Mouse (Mus musculus) limb, embryonic 13.5 days (tissue): ENCODE measurements around the gene Acad9. TPM values are rescaled to one million over a fixed set of nuclear protein-coding genes. Genes with fewer than 3 reads are reported as not detected.

Source experiments
- ATAC-seq: fragments of 200-750 bp; cut with Nextera tagmentation; 2 replicates; pipeline ENCODE4 v1.8.0; 2017; ENCODE audit warnings: low read depth, moderate number of reproducible peaks, moderate TSS enrichment; ENCODE audit not compliant: low FRiP score
- H3K27ac ChIP-seq: fragments of 300-500 bp; sonication (generic); 2 replicates; pipeline ENCODE4 v1.5.1; 2015; ENCODE audit warnings: inconsistent platforms, mild to moderate bottlenecking, moderate library complexity
- H3K27me3 ChIP-seq: fragments of 300-500 bp; sonication (generic); 2 replicates; pipeline ENCODE4 v1.6.1; 2015; ENCODE audit warnings: mild to moderate bottlenecking, inconsistent platforms
- H3K36me3 ChIP-seq: fragments of 300-500 bp; sonication (generic); 2 replicates; pipeline ENCODE4 v1.6.1; 2015; ENCODE audit warnings: inconsistent platforms, mild to moderate bottlenecking, moderate library complexity
- H3K4me1 ChIP-seq: fragments of 300-500 bp; sonication (generic); 2 replicates; pipeline ENCODE4 v1.6.1; 2015; ENCODE audit warnings: inconsistent platforms
- H3K4me2 ChIP-seq: fragments of 300-500 bp; sonication (generic); replicated peaks from 2 replicates; pipeline ENCODE4 v1.6.1; 2015; ENCODE audit warnings: inconsistent platforms, mild to moderate bottlenecking, moderate library complexity
- H3K4me3 ChIP-seq: fragments of 300-500 bp; sonication (generic); 2 replicates; pipeline ENCODE4 v1.5.1; 2015; ENCODE audit warnings: moderate library complexity, mild to moderate bottlenecking, inconsistent platforms
- H3K9ac ChIP-seq: fragments of 300-500 bp; sonication (generic); 2 replicates; pipeline ENCODE4 v1.6.1; 2015; ENCODE audit warnings: mild to moderate bottlenecking, inconsistent platforms
- H3K9me3 ChIP-seq: fragments of 300-500 bp; sonication (generic); 2 replicates; pipeline ENCODE4 v1.6.1; 2016; ENCODE audit warnings: inconsistent platforms
- WGBS: fragments of 180-500 bp; shearing (Covaris S2); methylation state at CpG from one replicate; pipeline ENCODE4 v1.1.7; 2015; 5-methylcytosine and 5-hydroxymethylcytosine counted together
- polyA plus RNA-seq: library from polyadenylated mRNA; unstranded; fragments of >200 nt; fragmentation: Nextera tagmentation; extraction: Ambion mirVana; gene quantifications from 2 replicates; pipeline ENCODE4 v1.2.1, GENCODE M21; 2015

Acad9 gene
- polyA plus RNA-seq, 1 experiment from 2014 or later = 95.3 TPM

DNA sequence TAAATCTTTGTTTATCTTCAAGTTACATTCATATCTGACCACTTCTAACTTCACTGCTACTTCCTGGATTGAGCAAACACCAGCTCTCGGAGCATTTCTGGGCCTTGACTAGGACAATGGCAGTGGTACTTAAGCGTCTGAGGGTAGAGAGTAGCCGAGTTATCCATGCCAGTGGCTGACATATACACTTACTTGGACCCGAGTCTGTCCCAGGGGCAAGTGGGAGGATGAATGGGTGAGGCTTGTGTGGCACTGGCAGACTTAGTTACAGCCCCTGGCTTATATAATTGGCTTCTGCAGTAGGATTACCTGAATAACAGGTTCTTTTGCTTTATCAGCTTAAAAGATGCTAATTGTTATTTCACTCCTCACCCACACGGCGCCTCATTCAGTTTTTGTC lies 2.0 kb downstream of the Acad9 start:
- WGBS = 86% methylated on average over 6 of the region's 6 CpGs
- 0 out of 2 replicates have a peak overlapping the region, but pooled peaks have one; percentile 84 for H3K4me2 ChIP-seq
- H3K27me3 ChIP-seq = peaks cover 11% of the 10 kb centered on the region
- H3K36me3 ChIP-seq = peaks cover 21% of the 10 kb centered on the region
- no peak overlapping the region for H3K4me3 ChIP-seq
- H3K9ac ChIP-seq = no peak overlapping the region
- H3K9me3 ChIP-seq = no peaks in the 10 kb centered on the region; the same call in 1 of the 2 replicates
- H3K27ac ChIP-seq = no peak overlapping the region
- H3K4me1 ChIP-seq = peaks cover 20% of the 10 kb centered on the region
- ATAC-seq = no peak

DNA sequence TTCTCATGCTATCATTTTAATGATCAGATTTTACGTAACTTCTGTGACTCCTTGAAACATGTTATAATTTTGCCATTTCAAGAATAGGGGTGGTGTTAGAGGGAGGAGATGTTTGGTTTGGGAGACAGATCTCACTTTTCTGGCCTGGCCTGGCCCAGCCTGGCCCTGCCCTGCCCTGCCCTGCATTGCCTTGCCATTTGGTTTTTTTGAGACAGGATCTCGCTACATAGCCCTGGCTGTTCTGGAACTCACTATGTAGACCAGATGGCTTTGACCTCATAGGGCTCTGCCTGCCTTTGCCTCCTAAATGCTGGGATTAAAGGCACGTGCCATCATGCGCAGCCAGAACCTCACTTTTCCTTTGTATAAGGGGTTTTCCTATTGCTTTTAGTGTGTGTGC lies 4.7 kb downstream of the Acad9 start:
- peaks cover 42% of the 10 kb centered on the region for H3K36me3 ChIP-seq
- no peak overlapping the region for H3K4me2 ChIP-seq
- WGBS = 94% methylated on average over 4 of the region's 4 CpGs
- H3K4me3 ChIP-seq = no peak overlapping the region
- no peak overlapping the region for H3K27ac ChIP-seq
- H3K9ac ChIP-seq = no peak overlapping the region
- H3K27me3 ChIP-seq = no peaks in the 10 kb centered on the region
- ATAC-seq = no peak
- no peaks in the 10 kb centered on the region for H3K9me3 ChIP-seq
- peaks cover 18% of the 10 kb centered on the region for H3K4me1 ChIP-seq

DNA sequence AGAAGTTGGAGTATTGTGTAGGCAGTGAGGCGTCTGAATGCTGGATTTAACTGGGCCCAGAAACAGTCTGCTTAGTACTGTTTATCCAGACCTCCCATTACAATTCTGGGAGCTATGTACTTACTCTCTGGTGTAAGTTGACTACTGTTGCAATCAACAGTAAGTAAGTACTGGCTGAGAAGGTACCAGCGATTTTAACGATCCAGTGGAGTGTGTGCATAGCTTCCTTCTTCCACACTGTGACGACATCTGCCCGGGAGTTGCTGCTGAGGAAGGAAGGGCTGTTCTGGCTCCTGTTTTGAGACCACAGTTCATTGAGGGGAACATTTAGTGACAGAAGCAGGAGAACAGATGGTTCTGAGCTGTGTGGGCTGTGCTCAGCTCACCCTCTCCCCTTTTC lies 5.3 kb downstream of the Acad9 start:
- ATAC-seq = no peak
- Histone ChIP-seq H3K27ac (no peak overlapping the region), H3K36me3 (peaks cover 48% of the 10 kb centered on the region), H3K4me1 (peaks cover 18% of the 10 kb centered on the region), H3K4me3 (no peak overlapping the region), H3K9me3 (no peaks in the 10 kb centered on the region), H3K4me2 (no peak overlapping the region), H3K27me3 (no peaks in the 10 kb centered on the region), H3K9ac (no peak overlapping the region)
- 85% methylated on average over 5 of the region's 5 CpGs for WGBS

DNA sequence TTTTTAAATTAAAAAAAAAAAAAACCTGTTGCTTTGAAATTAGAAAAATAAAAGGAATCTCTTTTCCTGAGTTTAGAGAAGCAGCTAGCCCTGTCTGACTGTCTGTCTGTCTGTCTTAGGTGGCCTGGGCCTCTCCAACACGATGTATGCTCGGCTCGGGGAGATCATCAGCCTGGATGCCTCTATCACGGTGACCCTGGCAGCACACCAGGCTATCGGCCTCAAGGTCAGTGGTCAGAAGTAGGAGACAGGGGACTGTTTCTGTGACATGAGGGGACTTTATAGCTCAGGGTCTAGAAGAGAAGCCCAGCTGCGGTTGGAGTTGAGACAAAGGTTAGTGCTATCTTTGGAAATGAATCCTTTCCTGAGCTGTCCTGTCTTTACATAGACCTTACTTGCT lies 8.5 kb downstream of the Acad9 start:
- no peak overlapping the region for H3K4me3 ChIP-seq
- no peaks in the 10 kb centered on the region for H3K4me1 ChIP-seq
- H3K27me3 ChIP-seq = no peaks in the 10 kb centered on the region
- no peak overlapping the region for H3K27ac ChIP-seq
- WGBS = 94% methylated on average over 6 of the region's 6 CpGs
- no peak overlapping the region for H3K9ac ChIP-seq
- no peak overlapping the region for H3K4me2 ChIP-seq
- no peak for ATAC-seq
- H3K36me3 ChIP-seq = peaks cover 77% of the 10 kb centered on the region
- no peaks in the 10 kb centered on the region for H3K9me3 ChIP-seq

DNA sequence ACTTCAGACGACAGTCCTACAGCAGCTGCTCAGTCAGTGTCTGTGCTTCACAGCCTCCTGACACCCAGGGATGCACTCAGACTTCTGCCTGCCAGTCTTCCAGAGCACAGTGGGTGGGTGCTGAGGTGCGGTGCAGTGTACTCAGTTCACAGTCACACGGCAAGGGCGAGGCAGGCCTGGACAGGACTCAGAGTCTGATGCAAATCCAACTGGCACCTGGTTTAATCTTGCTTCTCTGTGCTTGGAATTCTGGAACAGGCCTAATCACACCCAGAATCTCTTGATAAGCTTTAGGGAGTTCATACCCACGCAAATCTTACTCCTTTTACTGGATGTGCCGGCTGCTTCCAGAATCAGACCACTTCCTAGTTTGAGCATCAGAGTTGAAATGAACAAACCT lies 9.7 kb downstream of the Acad9 start:
- Histone ChIP-seq H3K9ac (no peak overlapping the region), H3K9me3 (no peaks in the 10 kb centered on the region), H3K27me3 (no peaks in the 10 kb centered on the region), H3K27ac (no peak overlapping the region), H3K36me3 (peaks cover 81% of the 10 kb centered on the region), H3K4me2 (no peak overlapping the region), H3K4me1 (no peaks in the 10 kb centered on the region), H3K4me3 (no peak overlapping the region)
- no peak for ATAC-seq
- WGBS = 92% methylated on average over 6 of the region's 6 CpGs

DNA sequence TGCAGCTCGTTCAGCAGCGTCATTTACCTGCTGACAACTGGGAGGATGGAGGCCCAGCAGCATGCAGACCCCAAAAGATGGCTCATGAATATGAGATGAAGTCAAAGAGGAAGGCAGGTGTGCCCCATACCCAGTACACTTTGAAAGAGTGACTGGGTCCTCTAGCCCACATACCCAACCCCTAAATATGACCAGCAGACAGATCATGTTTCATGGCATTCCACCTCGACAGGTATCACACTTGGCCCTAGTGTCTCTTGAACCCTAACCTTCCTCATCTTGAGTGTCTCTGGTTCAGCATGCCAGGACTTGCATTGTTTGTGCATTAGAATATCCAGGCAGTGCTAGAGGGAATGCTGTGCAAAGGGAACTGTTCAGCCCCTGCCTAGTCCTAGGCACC lies 11.6 kb downstream of the Acad9 start:
- H3K27me3 ChIP-seq = no peaks in the 10 kb centered on the region
- no peak overlapping the region for H3K9ac ChIP-seq
- H3K4me3 ChIP-seq = no peak overlapping the region
- H3K9me3 ChIP-seq = no peaks in the 10 kb centered on the region
- H3K36me3 ChIP-seq = peaks cover 90% of the 10 kb centered on the region
- WGBS = 82% methylated on average over 3 of the region's 3 CpGs
- H3K27ac ChIP-seq = no peak overlapping the region
- no peak overlapping the region for H3K4me2 ChIP-seq
- H3K4me1 ChIP-seq = no peaks in the 10 kb centered on the region
- no peak for ATAC-seq

DNA sequence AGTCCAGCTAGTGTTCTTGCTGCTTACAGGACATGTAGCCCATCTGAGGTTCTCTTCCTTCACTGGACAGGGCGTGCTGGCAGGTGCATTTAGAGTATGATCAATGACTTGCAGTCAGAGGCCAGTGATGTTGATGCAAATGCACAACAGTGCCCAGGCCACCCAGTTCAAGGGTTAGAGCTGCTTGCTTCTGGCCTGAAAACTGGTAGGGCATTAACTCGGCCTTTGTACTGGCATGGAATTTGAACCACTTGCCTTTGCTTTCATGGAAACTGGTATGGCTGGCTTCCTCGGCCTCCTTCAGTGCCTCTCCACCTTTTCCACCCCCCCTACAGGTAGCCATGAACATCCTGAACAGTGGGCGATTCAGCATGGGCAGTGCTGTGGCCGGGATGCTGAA lies 14.1 kb downstream of the Acad9 start:
- H3K9me3 ChIP-seq = no peaks in the 10 kb centered on the region
- no peak overlapping the region for H3K4me3 ChIP-seq
- no peak overlapping the region for H3K4me2 ChIP-seq
- peaks cover 95% of the 10 kb centered on the region for H3K36me3 ChIP-seq
- ATAC-seq = no peak
- no peak overlapping the region for H3K27ac ChIP-seq
- no peaks in the 10 kb centered on the region for H3K27me3 ChIP-seq
- no peaks in the 10 kb centered on the region for H3K4me1 ChIP-seq
- 90% methylated on average over 5 of the region's 5 CpGs for WGBS
- H3K9ac ChIP-seq = no peak overlapping the region

DNA sequence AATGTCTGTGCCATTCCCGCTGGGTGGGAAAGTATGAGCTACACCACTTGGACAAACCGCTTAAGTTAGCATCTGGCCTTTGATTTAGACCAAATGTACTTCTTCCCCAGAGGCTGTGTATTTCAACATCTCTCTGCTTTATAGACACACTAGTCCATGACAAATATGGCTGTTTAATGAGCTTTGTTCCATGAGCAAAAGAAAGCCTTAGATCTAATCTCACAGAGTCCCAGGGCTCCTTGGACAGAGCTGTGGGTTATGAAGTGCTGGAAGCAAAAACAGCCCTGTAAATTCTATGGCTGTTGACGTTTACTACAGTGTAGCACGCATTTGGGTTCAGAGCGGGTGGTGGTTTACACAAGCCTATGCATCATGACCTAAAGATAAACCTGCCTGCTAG lies 15.0 kb downstream of the Acad9 start:
- Histone ChIP-seq H3K9me3 (no peaks in the 10 kb centered on the region), H3K27ac (no peak overlapping the region), H3K36me3 (peaks cover 95% of the 10 kb centered on the region), H3K4me1 (no peaks in the 10 kb centered on the region), H3K27me3 (no peaks in the 10 kb centered on the region), H3K4me2 (no peak overlapping the region), H3K9ac (no peak overlapping the region), H3K4me3 (no peak overlapping the region)
- ATAC-seq = no peak
- WGBS = 91% methylated on average over 5 of the region's 5 CpGs

DNA sequence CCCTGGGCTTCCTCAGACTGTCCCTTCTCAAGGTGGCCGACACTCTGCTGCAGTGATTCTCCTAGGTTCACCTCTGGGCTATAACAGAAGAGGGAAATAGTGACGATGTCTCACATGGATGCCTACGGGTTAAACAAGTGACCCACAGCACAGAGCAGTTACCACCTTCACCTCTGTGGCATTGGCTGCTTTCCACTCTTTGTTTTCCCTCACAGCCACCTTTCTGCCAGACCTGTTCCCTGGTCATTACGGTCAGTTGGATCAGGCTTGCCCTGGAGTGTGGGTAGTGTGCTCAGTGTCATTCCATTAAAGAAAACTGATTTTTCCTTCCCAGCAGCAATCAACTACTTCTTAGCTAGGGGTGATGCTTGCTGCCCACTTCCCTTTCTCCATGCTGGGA lies 17.1 kb downstream of the Acad9 start:
- Histone ChIP-seq H3K27ac (no peak overlapping the region), H3K27me3 (no peaks in the 10 kb centered on the region), H3K4me3 (no peak overlapping the region), H3K9me3 (no peaks in the 10 kb centered on the region), H3K4me1 (no peaks in the 10 kb centered on the region), H3K36me3 (peaks cover 96% of the 10 kb centered on the region), H3K4me2 (no peak overlapping the region), H3K9ac (no peak overlapping the region)
- WGBS = 97% methylated on average over 4 of the region's 4 CpGs
- ATAC-seq = no peak

DNA sequence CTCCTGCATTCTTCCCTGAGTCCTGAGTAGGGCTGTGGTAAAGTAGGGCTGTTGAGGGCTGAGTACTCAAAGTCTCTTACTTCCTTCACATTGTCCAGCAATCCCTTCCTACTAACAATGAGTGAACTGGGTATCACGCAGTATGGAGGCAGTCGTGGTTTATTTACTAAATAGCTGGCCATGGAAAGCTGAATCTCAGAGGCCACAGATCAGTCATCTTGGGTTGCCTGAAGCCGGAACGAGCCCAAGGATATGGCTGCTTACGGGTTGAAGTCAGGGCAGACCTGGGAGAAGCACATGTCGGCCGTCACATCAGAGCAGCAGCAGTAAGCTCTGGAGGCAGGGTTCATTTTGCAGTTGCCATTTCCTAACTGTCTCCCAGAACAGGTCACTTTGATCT lies 17.6 kb downstream of the Acad9 start:
- no peak overlapping the region for H3K4me2 ChIP-seq
- H3K36me3 ChIP-seq = peaks cover 96% of the 10 kb centered on the region
- WGBS = 94% methylated on average over 7 of the region's 7 CpGs
- H3K9me3 ChIP-seq = no peaks in the 10 kb centered on the region
- no peak for ATAC-seq
- no peak overlapping the region for H3K9ac ChIP-seq
- no peak overlapping the region for H3K27ac ChIP-seq
- no peaks in the 10 kb centered on the region for H3K27me3 ChIP-seq
- H3K4me3 ChIP-seq = no peak overlapping the region
- H3K4me1 ChIP-seq = no peaks in the 10 kb centered on the region

DNA sequence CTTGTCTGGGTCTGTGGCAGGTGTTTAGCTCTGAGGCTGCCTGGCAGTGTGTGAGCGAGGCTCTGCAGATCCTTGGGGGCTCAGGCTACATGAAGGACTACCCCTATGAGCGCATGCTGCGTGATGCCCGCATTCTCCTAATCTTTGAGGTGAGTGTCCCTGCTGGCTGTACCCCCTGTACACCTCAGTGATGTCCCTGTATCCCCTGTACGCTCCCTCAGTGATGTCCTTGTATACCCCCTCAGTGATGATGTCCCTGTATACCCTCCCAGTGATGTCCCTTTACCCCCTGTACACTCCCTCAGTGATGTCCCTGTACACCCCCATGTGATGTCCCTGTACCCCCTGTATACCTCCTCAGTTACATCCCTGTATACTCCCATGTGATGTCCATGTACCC lies 19.6 kb downstream of the Acad9 start:
- Histone ChIP-seq H3K4me3 (no peak overlapping the region), H3K27ac (no peak overlapping the region), H3K4me2 (no peak overlapping the region), H3K27me3 (no peaks in the 10 kb centered on the region), H3K9me3 (no peaks in the 10 kb centered on the region), H3K9ac (no peak overlapping the region), H3K4me1 (no peaks in the 10 kb centered on the region), H3K36me3 (peaks cover 96% of the 10 kb centered on the region)
- ATAC-seq = no peak
- 95% methylated on average over 5 of the region's 5 CpGs for WGBS

DNA sequence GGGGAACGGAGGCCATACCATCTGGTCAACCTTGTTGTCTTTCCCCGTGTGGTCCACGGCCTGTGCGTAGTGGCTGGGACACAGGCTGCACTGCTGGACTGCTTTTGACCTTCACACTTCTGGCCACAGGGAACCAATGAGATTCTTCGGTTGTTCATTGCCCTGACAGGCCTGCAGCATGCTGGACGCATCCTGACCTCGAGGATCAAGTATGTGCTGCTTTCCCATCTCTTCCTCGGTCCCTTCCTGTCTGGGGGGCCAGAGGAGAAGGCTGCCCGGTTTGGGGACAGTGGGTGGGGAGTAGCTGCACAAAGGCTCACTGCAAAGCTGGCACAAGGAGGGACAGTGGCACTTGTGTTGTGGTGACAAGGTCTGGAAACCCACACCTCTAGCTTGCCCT lies 21.8 kb downstream of the Acad9 start:
- 91% methylated on average over 9 of the region's 9 CpGs for WGBS

DNA sequence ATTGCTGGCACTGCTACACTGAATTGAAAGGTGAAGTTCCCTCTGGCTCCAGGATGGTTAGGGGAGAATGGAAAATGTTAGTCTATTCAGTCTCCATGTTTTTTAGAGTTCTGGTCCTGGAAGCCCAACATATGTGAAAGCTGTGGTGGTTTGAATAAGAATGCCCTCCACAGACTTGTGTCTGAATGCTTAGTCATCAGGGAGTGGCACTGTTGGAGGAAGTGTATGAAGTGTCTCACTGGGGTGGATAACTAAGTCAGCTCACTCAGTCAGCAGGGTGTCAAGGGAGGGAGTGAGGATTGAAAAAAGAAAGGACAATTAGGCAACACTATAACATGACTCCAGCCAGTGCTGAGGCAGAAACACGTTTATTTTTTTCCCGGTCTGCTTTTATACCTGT lies 29.6 kb downstream of the Acad9 start:
- H3K27me3 ChIP-seq = no peaks in the 10 kb centered on the region
- H3K4me3 ChIP-seq = no peak overlapping the region
- H3K9ac ChIP-seq = no peak overlapping the region
- no peak overlapping the region for H3K27ac ChIP-seq
- peaks cover 30% of the 10 kb centered on the region for H3K36me3 ChIP-seq
- WGBS = 89% methylated on average over 2 of the region's 2 CpGs
- ATAC-seq = no peak
- H3K9me3 ChIP-seq = peaks cover 11% of the 10 kb centered on the region; the same call in 1 of the 2 replicates
- H3K4me2 ChIP-seq = no peak overlapping the region
- no peaks in the 10 kb centered on the region for H3K4me1 ChIP-seq

More for the DNA sequence above, 21.8 kb downstream of the Acad9 start:
- Histone ChIP-seq H3K36me3 (peaks cover 88% of the 10 kb centered on the region), H3K9ac (no peak overlapping the region), H3K4me2 (no peak overlapping the region), H3K4me1 (no peaks in the 10 kb centered on the region), H3K27me3 (no peaks in the 10 kb centered on the region), H3K9me3 (no peaks in the 10 kb centered on the region), H3K4me3 (no peak overlapping the region), H3K27ac (no peak overlapping the region)
- no peak for ATAC-seq
